Comparison of ENCODE assay signal across 10 mouse cellular contexts in the genomic region with DNA sequence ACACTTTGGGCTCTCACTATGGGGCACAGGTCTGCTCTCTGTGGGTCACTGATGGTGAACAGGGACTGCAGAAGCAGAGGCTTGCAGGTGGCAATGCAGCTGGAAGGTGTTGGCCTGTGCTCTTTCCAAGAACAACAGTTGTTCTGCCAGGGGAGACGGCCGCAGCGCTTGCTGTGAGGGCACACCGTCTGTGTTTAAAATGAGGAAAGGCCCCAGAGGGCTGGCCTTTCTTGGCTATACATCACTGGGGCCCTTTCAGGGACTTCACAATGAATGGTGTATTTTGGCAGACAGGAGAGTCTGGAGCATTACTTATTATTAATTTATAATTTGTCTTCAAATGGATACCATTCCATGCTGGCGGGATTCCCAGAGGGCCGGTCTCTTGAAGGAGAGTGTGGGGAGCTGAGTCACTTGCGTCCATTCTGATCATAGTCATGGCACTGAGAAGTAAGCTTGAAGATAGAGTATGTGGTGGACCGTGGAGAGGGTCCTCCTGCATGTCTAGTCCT.
DNase-seq lines count a peak whose midpoint lies in the region; ATAC-seq lines count a peak whose summit lies in the region.
"Had no signal": no experiment of that assay in that cellular context is flagged by ENCODE, and none has a peak within 500 bp of the region (broad histone marks: within the 10 kb centered on the region; RNA-seq: fewer than 3 reads in every experiment).

No protein-coding gene starts in this region.

- H3K4me3 ChIP-seq in embryonic facial prominence, embryonic 12.5 days: no peak overlapping the region

- peak overlapping the region; percentile 74 for H3K27ac ChIP-seq in embryonic facial prominence, embryonic 12.5 days

- no peaks in the 10 kb centered on the region for H3K9me3 ChIP-seq in embryonic facial prominence, embryonic 12.5 days

- H3K9ac ChIP-seq in embryonic facial prominence, embryonic 12.5 days: no peak overlapping the region

- ATAC-seq in embryonic facial prominence, embryonic 12.5 days (ENCODE audit: insufficient number of reproducible peaks, insufficient read depth, low FRiP score, low TSS enrichment): no peak

- H3K4me1 ChIP-seq in embryonic facial prominence, embryonic 12.5 days: peaks cover 55% of the 10 kb centered on the region

- 31% methylated on average over 8 of the region's 8 CpGs for WGBS in embryonic facial prominence, embryonic 12.5 days

- no peaks in the 10 kb centered on the region for H3K27me3 ChIP-seq in embryonic facial prominence, embryonic 12.5 days

- H3K4me2 ChIP-seq in embryonic facial prominence, embryonic 12.5 days (replicated peaks): peak overlapping the region; percentile 13

- DNase-seq in adrenal gland, adult 2 months: peak; percentile 33
- DNase-seq in adrenal gland, postnatal 4 days (ENCODE audit: low spot score in 2 of 2): no peak
- peak; percentile 19 for DNase-seq in kidney, postnatal 10 days
- DNase-seq in kidney, postnatal 25 days: no peak
- peak; percentile 42 for DNase-seq in neural tube, embryonic 10.5 days (ENCODE audit: extremely low spot score, low spot score)
- DNase-seq in spleen, postnatal 36 days (ENCODE audit: low spot score in 2 of 2): no peak
- DNase-seq in thymus, postnatal 4 days: no peak
- DNase-seq: heart, adult 18-20 months; right cerebral cortex, postnatal 25 days had no signal

- no peaks in the 10 kb centered on the region for H3K36me3 ChIP-seq in embryonic facial prominence, embryonic 12.5 days

Comparison
In these comparisons a context has a peak if more than half of its experiments do, and no peak if none do; other contexts are left out.
1. DNase-seq: peak in adrenal gland, adult 2 months (single experiment), kidney, postnatal 10 days (single experiment) and neural tube, embryonic 10.5 days (single experiment); none in adrenal gland, postnatal 4 days (0 of 2), kidney, postnatal 25 days (0 of 2), spleen, postnatal 36 days (0 of 2) and thymus, postnatal 4 days (single experiment).